Mouse (Mus musculus) stomach, postnatal 0 days (tissue): ENCODE data around the gene Dexi.

ENCODE experiments used
- CTCF ChIP-seq: IDR thresholded peaks from 2 replicates; pipeline ENCODE4 v1.5.1; 2016; ENCODE audit warnings: antibody characterized with exemption, low read depth, mild to moderate bottlenecking, moderate library complexity
- EP300 ChIP-seq: optimal IDR thresholded peaks from 2 replicates; pipeline ENCODE3; 2016; ENCODE audit warnings: antibody characterized with exemption

DNA sequence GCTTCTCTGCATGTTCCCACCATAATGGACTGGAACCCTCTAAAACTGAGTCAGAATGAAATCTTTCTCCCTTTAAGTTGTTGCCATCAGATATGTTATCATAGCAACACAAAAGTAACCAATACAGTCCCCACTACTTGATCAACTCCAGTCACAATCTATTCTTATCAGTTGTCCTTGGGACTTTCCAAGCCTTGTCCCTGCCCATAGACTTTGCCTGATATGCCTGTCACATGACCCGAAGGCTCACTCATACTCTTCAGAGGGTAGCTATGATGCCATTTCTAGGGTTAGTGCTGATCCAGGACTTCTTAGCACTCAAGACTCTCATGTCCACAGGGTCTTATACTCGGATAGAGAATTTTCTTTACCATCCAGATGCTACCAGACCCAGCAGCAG lies 82.7 kb downstream of the Dexi start:
- TF ChIP-seq CTCF, result no peak
- TF ChIP-seq EP300, result no peak
